ENCODE assay signal across 21 mouse cellular contexts in genomic region chr2:138269330-138269729, GRCm38 (mm10). TPM values are rescaled to one million over a fixed set of nuclear protein-coding genes. Genes with fewer than 3 reads are reported as not detected.
DNase-seq lines count a peak whose midpoint lies in the region; ATAC-seq and TF ChIP-seq lines count a peak whose summit lies in the region.
"Had no signal": no experiment of that assay in that cellular context is flagged by ENCODE, and none has a peak within 500 bp of the region (broad histone marks: within the 10 kb centered on the region; RNA-seq: fewer than 3 reads in every experiment).

No protein-coding gene starts in this region.

- H3K4me3 ChIP-seq in intestine, postnatal 0 days (ENCODE audit: low read depth, low read length), result no peak overlapping the region
- H3K4me3 ChIP-seq in intestine, embryonic 16.5 days (ENCODE audit: low read length), result no peak overlapping the region
- H3K4me3 ChIP-seq in midbrain, postnatal 0 days (ENCODE audit: low read depth, low read length), result no peak overlapping the region
- H3K4me3 ChIP-seq in midbrain, embryonic 15.5 days, result no peak overlapping the region
- H3K4me3 ChIP-seq in forebrain, embryonic 11.5 days (ENCODE audit: low read depth, low read length), result no peak overlapping the region
- H3K4me3 ChIP-seq: embryonic facial prominence, embryonic 15.5 days; erythroblast, embryonic 14.5 days; forebrain, embryonic 10.5 days; forebrain, embryonic 15.5 days; heart, embryonic 13.5 days; hindbrain, embryonic 12.5 days had no signal

- no peak for ATAC-seq in intestine, postnatal 0 days
- ATAC-seq in intestine, embryonic 16.5 days, result no peak
- ATAC-seq in midbrain, postnatal 0 days (ENCODE audit: low FRiP score), result no peak
- no peak for ATAC-seq in midbrain, embryonic 15.5 days (replicated peaks)
- ATAC-seq in forebrain, embryonic 11.5 days (replicated peaks; ENCODE audit: low FRiP score), result no peak
- ATAC-seq: forebrain, embryonic 15.5 days had no signal

- intact Hi-C loops in left cerebral cortex, postnatal 36 days (cut with DNase I), result no loop called here

- no peak for DNase-seq in midbrain, postnatal 0 days (ENCODE audit: low spot score)
- DNase-seq in ZHBTc4 (ENCODE audit: low read depth, low spot score), result peak; percentile 46
- no peak for DNase-seq in forebrain, embryonic 11.5 days (ENCODE audit: low spot score)
- DNase-seq in left cerebral cortex, postnatal 36 days (ENCODE audit: low spot score in 2 of 2), result no peak
- DNase-seq: adrenal gland, postnatal 10 days; cerebellum, adult 11 months; cerebellum, adult 9-11 months; cerebellum, postnatal 36 days; gastrocnemius, postnatal 36 days; heart, adult 11 months; heart, postnatal 36 days had no signal

- H3K27ac ChIP-seq in intestine, postnatal 0 days (ENCODE audit: low read depth, low read length), result no peak overlapping the region
- H3K27ac ChIP-seq in intestine, embryonic 16.5 days (ENCODE audit: low read length), result no peak overlapping the region
- H3K27ac ChIP-seq in midbrain, postnatal 0 days (ENCODE audit: low read depth, low read length), result no peak overlapping the region
- no peak overlapping the region for H3K27ac ChIP-seq in midbrain, embryonic 15.5 days
- H3K27ac ChIP-seq in forebrain, embryonic 11.5 days (ENCODE audit: low read depth, low read length), result no peak overlapping the region
- H3K27ac ChIP-seq: embryonic facial prominence, embryonic 15.5 days; forebrain, embryonic 10.5 days; forebrain, embryonic 15.5 days; heart, embryonic 13.5 days; hindbrain, embryonic 12.5 days had no signal

- H3K4me2 ChIP-seq in intestine, postnatal 0 days (replicated peaks; ENCODE audit: low read depth), result no peak overlapping the region
- H3K4me2 ChIP-seq in intestine, embryonic 16.5 days (ENCODE audit: low read depth, low read length), result no peak overlapping the region
- H3K4me2 ChIP-seq in midbrain, postnatal 0 days (ENCODE audit: low read depth, low read length, poor library complexity, severe bottlenecking), result no peak overlapping the region
- H3K4me2 ChIP-seq in midbrain, embryonic 15.5 days, result no peak overlapping the region
- no peak overlapping the region for H3K4me2 ChIP-seq in forebrain, embryonic 11.5 days (ENCODE audit: low read depth, low read length, severe bottlenecking)
- H3K4me2 ChIP-seq: embryonic facial prominence, embryonic 15.5 days; forebrain, embryonic 15.5 days; heart, embryonic 13.5 days; hindbrain, embryonic 12.5 days had no signal

- H3K27me3 ChIP-seq in intestine, postnatal 0 days (replicated peaks; ENCODE audit: control insufficient read depth, insufficient read depth, low read length), result no peaks in the 10 kb centered on the region
- H3K27me3 ChIP-seq in intestine, embryonic 16.5 days (replicated peaks; ENCODE audit: control insufficient read depth, insufficient read depth, low read length), result no peaks in the 10 kb centered on the region
- no peaks in the 10 kb centered on the region for H3K27me3 ChIP-seq in midbrain, postnatal 0 days (ENCODE audit: insufficient read depth, low read length)
- H3K27me3 ChIP-seq in midbrain, embryonic 15.5 days (replicated peaks), result no peaks in the 10 kb centered on the region
- no peaks in the 10 kb centered on the region for H3K27me3 ChIP-seq in forebrain, embryonic 11.5 days (ENCODE audit: control insufficient read depth, insufficient read depth, low read length)
- H3K27me3 ChIP-seq: CH12.LX; embryonic facial prominence, embryonic 15.5 days; forebrain, embryonic 15.5 days; heart, embryonic 13.5 days; hindbrain, embryonic 12.5 days had no signal

- H3K4me1 ChIP-seq in intestine, postnatal 0 days (replicated peaks; ENCODE audit: control insufficient read depth, insufficient read depth, low read length), result peaks cover 19% of the 10 kb centered on the region; the same call in 1 of the 2 replicates
- peaks cover 46% of the 10 kb centered on the region for H3K4me1 ChIP-seq in intestine, embryonic 16.5 days (ENCODE audit: control insufficient read depth, insufficient read depth, low read length)
- H3K4me1 ChIP-seq in midbrain, postnatal 0 days (ENCODE audit: insufficient read depth, low read length), result peaks cover 13% of the 10 kb centered on the region; the same call in 1 of the 2 replicates
- H3K4me1 ChIP-seq in midbrain, embryonic 15.5 days, result peaks cover 24% of the 10 kb centered on the region
- peaks cover 5% of the 10 kb centered on the region for H3K4me1 ChIP-seq in forebrain, embryonic 11.5 days (replicated peaks; ENCODE audit: control insufficient read depth, insufficient read depth, low read length)

- no peaks in the 10 kb centered on the region for H3K9me3 ChIP-seq in intestine, postnatal 0 days (ENCODE audit: control insufficient read depth)
- H3K9me3 ChIP-seq in intestine, embryonic 16.5 days (ENCODE audit: control insufficient read depth, low read length), result no peaks in the 10 kb centered on the region
- no peaks in the 10 kb centered on the region for H3K9me3 ChIP-seq in midbrain, postnatal 0 days (ENCODE audit: low read length)
- H3K9me3 ChIP-seq in midbrain, embryonic 15.5 days, result no peaks in the 10 kb centered on the region
- no peaks in the 10 kb centered on the region for H3K9me3 ChIP-seq in forebrain, embryonic 11.5 days (ENCODE audit: control insufficient read depth, low read length)
- H3K9me3 ChIP-seq: embryonic facial prominence, embryonic 15.5 days; forebrain, embryonic 10.5 days; forebrain, embryonic 15.5 days; heart, embryonic 13.5 days; hindbrain, embryonic 12.5 days had no signal

- H3K36me3 ChIP-seq in intestine, postnatal 0 days (ENCODE audit: control insufficient read depth, insufficient read depth), result no peaks in the 10 kb centered on the region
- no peaks in the 10 kb centered on the region for H3K36me3 ChIP-seq in intestine, embryonic 16.5 days (ENCODE audit: control insufficient read depth, insufficient read depth, low read length)
- no peaks in the 10 kb centered on the region for H3K36me3 ChIP-seq in midbrain, postnatal 0 days (ENCODE audit: insufficient read depth, low read length)
- H3K36me3 ChIP-seq in midbrain, embryonic 15.5 days (replicated peaks), result no peaks in the 10 kb centered on the region
- no peaks in the 10 kb centered on the region for H3K36me3 ChIP-seq in forebrain, embryonic 11.5 days (ENCODE audit: control insufficient read depth, insufficient read depth, low read length)
- H3K36me3 ChIP-seq: embryonic facial prominence, embryonic 15.5 days; forebrain, embryonic 10.5 days; forebrain, embryonic 15.5 days; heart, embryonic 13.5 days; hindbrain, embryonic 12.5 days had no signal

- peak; percentile 58 for TF ChIP-seq CTCF in intestine, postnatal 0 days (IDR thresholded peaks at IDR 0.05; ENCODE audit: low read depth)
- TF ChIP-seq CTCF in midbrain, postnatal 0 days (IDR thresholded peaks at IDR 0.05), result peak; percentile 40

- H3K9ac ChIP-seq in intestine, postnatal 0 days (ENCODE audit: low read depth, low read length), result no peak overlapping the region
- H3K9ac ChIP-seq in intestine, embryonic 16.5 days (ENCODE audit: low read depth, low read length), result no peak overlapping the region
- no peak overlapping the region for H3K9ac ChIP-seq in midbrain, postnatal 0 days (replicated peaks; ENCODE audit: low read length, poor library complexity, severe bottlenecking)
- H3K9ac ChIP-seq in midbrain, embryonic 15.5 days, result no peak overlapping the region
- no peak overlapping the region for H3K9ac ChIP-seq in forebrain, embryonic 11.5 days (ENCODE audit: low read length)
- H3K9ac ChIP-seq: embryonic facial prominence, embryonic 15.5 days; forebrain, embryonic 15.5 days; heart, embryonic 13.5 days; hindbrain, embryonic 12.5 days had no signal

RNA-seq across cellular contexts. Expression of gene Btbd3, which starts 13.0 kb away (rescaled TPM):
- 10.6 and 11.4 TPM in 2 replicates for polyA plus RNA-seq in intestine, postnatal 0 days (2015; fragmentation: Nextera tagmentation; extraction: Ambion mirVana)
- polyA plus RNA-seq in intestine, embryonic 16.5 days (2015; fragmentation: Nextera tagmentation; extraction: Ambion mirVana), result 17.9 and 19.8 TPM in 2 replicates
- 60.1 and 73.3 TPM in 2 replicates for total RNA-seq in midbrain, postnatal 0 days (2014; rRNA removed)
- 36.9 and 37.0 TPM in 2 replicates for polyA plus RNA-seq in midbrain, postnatal 0 days (2015; fragmentation: Nextera tagmentation; extraction: Ambion mirVana)
- polyA plus RNA-seq in midbrain, embryonic 15.5 days (2015; fragmentation: Nextera tagmentation; extraction: Ambion mirVana), result 36.0 and 42.3 TPM in 2 replicates
- 14.4 and 14.9 TPM in 2 replicates for polyA plus RNA-seq in forebrain, embryonic 11.5 days (2014; fragmentation: Nextera tagmentation; extraction: Ambion mirVana)
- total RNA-seq in left cerebral cortex, postnatal 36 days (2021), result 100 to 1,000 TPM; 128 to 153 TPM
- total RNA-seq: CH12.LX had no signal
- polyA plus RNA-seq: erythroblast, embryonic 14.5 days had no signal
